Mouse (Mus musculus) regulatory T cell (primary cell): ENCODE results near the gene Acer2.

Experiments used
- in situ Hi-C: fragments of 300-600 bp; cut with MboI, MseI; formaldehyde crosslinking; loops from one replicate; pipeline ENCODE4 v1.15.1; 2025; ENCODE audit warnings: high pct_unique_total_duplicates

Gene Acer2

DNA sequence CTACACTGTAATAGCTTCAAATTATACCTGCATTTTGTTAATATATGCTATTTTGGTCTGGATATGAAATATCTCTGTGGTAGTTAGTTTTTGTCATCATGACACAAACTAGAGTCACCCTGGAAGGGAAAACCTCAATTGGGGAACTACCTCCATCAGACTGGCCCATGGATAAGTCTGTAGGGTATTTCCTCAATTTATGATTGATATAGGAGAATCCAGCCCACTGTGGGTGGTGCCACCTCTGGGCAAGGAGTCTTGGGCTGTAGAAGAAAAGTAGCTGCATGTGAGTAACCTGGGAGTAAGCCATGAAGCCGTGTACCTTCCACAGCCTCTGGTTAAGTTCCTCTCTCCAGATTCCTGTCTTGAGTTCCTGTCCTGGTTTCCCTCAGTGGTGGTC, 74.6 kb downstream of the Acer2 start:
- in situ Hi-C loops, result no loop called here

DNA sequence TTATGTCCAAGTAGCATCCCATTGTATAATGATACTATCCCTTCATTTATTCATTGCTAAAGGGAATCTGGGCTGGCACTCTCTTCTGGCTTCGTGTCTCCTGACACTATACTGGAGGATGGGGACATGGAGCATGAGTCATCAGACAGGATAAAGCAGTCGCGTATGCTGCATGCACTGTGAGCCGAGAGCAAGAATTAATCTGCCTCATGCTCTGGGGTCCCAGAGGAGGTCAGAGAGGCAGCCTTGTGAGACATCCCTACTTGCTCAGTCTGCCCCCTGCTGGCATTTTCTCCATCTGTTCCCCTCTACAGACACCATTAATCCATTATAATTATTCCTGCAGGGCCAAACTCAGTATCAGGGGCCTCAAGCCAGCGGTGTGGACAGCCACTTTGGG, 79.3 kb downstream of the Acer2 start:
- in situ Hi-C loops, result no loop called here

DNA sequence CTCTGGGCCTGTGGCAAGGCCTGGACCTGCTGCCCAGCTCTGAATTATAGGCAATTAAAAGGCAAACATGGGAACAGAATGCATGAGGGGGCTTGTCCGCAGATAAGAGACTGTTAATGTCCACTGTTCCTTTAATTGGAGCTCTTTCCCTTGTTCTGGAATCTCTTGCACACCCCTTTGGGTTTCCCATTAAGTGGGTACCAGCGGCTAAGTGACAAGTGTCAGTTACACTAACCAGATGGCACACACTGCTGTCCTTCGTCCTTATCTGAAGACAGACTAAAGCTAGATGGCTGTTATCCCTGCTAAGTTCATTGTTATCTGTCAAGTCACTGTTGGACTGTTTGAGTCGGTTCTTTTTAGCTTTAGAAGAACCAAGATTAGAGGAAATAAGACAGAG, 81.3 kb downstream of the Acer2 start:
- in situ Hi-C loops, result no loop called here

DNA sequence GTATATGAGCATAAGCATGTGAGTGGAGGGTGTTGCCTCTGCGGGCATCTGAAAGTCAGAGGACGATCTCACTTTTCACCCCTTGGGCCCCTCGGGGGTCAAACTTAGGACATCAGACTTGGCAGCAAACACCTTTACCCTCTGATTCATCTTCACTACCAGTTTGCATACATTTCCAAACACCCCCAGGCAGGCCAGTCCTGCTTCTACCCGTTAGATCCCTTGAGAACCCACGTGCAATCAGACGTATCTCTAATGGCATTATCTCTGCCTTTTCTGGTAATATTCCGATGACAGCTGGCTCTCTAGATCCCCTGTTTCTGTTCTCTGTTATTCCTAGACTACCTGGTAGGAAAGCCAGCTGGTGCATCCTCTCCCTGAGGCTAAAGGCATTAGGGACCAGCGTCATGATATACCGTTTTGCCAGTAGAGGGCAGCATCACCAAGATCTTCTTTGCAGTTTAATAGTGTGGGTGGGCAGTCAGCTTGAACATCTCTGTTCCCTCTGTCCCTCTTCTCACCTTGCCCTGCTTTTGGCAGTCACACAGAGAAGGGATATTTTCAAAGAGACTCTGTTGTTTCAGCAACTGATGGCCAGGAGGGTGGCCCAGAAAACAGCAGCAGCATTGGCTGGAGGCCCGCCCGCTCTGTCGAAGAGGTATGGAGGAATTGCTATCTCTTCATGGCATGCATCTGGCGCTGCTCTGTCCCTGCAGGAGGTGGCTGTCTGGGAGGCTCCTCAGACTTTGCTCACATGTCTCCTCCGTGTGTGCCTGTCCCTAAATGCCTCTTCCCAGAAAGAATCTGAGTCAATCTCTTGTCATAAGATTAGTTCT, 83.6 kb downstream of the Acer2 start:
- in situ Hi-C loops, result no loop called here

DNA sequence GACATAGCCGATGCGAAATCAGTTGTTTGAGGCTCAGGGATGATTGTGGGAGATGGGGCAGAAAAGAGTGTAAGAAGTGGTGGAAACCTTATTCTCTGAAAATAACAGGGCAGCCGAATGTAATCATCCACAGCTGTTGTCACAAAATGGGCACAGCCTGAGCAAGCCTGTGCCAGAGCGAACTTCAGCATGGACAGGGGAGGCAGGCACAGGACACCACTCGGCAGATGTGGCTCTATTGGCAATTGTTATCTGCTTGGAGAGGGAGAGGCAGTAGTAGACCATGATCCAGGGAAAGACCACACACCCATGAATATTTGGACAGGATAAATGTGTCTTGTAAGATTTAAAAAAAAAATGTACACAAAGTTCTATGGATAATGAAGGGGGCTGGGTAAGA, 103.1 kb downstream of the Acer2 start:
- in situ Hi-C loops, result no loop called here
